Mouse (Mus musculus) forebrain, embryonic 14.5 days (tissue): ENCODE results near the gene Elmod2. TPM values are rescaled to one million over a fixed set of nuclear protein-coding genes. Genes with fewer than 3 reads are reported as not detected.
A peak's percentile ranks its signal among the peaks of the same experiment; 100 is the strongest.
"Not testable (repeated sequence)": the region's sequence is repeated elsewhere in the genome, so short reads cannot be mapped to it uniquely, and the experiment has no call there.

Experiments used
- ATAC-seq: fragments of 200-750 bp; cut with Nextera tagmentation; 2 replicates; pipeline ENCODE4 v1.8.0; 2017; ENCODE audit warnings: mild to moderate bottlenecking, moderate library complexity
- DNase-seq: peaks from one replicate; pipeline ENCODE4 v3.0.0-alpha.2; 2015; ENCODE audit warnings: low spot score
- H3K27ac ChIP-seq: fragments of 300-500 bp; sonication (generic); 2 replicates; pipeline ENCODE4 v1.5.1; 2014; ENCODE audit warnings: low read depth, mild to moderate bottlenecking, control low read depth, low read length, moderate library complexity
- H3K27me3 ChIP-seq: fragments of 300-500 bp; sonication (generic); replicated peaks from 2 replicates; pipeline ENCODE4 v1.6.1; 2014; ENCODE audit warnings: low read length, control low read depth, mixed read lengths; ENCODE audit not compliant: control insufficient read depth, insufficient read depth
- H3K36me3 ChIP-seq: fragments of 300-500 bp; sonication (generic); 2 replicates; pipeline ENCODE4 v1.6.1; 2014; ENCODE audit warnings: low read length, control low read depth; ENCODE audit not compliant: control insufficient read depth, insufficient read depth
- H3K4me1 ChIP-seq: fragments of 300-500 bp; sonication (generic); 2 replicates; pipeline ENCODE4 v1.6.1; 2014; ENCODE audit warnings: antibody characterized with exemption, low read length, control low read depth; ENCODE audit not compliant: control insufficient read depth, insufficient read depth
- H3K4me2 ChIP-seq: fragments of 300-500 bp; sonication (generic); 2 replicates; pipeline ENCODE4 v1.6.1; 2014; ENCODE audit warnings: mild to moderate bottlenecking, control low read depth, low read length
- H3K4me3 ChIP-seq: fragments of 300-500 bp; sonication (generic); 2 replicates; pipeline ENCODE4 v1.5.1; 2014; ENCODE audit warnings: low read depth, low read length, control low read depth
- H3K9ac ChIP-seq: fragments of 300-500 bp; sonication (generic); 2 replicates; pipeline ENCODE4 v1.6.1; 2014; ENCODE audit warnings: mild to moderate bottlenecking, low read length, control low read depth, moderate library complexity
- H3K9me3 ChIP-seq: fragments of 300-500 bp; sonication (generic); replicated peaks from 2 replicates; pipeline ENCODE4 v1.6.1; 2016; ENCODE audit warnings: low read length, control low read depth, mixed read lengths; ENCODE audit not compliant: control insufficient read depth
- WGBS: fragments of 180-500 bp; shearing (Covaris S2); extraction: QIAGEN DNeasy Blood & Tissue Kit; methylation state at CpG from one replicate; pipeline ENCODE4 v1.1.7; 2014; 5-methylcytosine and 5-hydroxymethylcytosine counted together
- polyA plus RNA-seq: library from polyadenylated mRNA; unstranded; fragments of >200 nt; fragmentation: Nextera tagmentation; extraction: Ambion mirVana; gene quantifications from 2 replicates; pipeline ENCODE4 v1.2.1, GENCODE M21; 2014

Gene Elmod2
- polyA plus RNA-seq, 1 experiment from 2014 or later, result 24.9 TPM

- no peak for ATAC-seq
- no peak overlapping the region for H3K9ac ChIP-seq
These were observed 578 bp upstream of the Elmod2 start for GRCm38 (mm10) chr8:83332864-83333263.

GRCm38 (mm10) chr8:83331567-83331898, 753 bp downstream of the Elmod2 start:
- H3K9me3 ChIP-seq, result no peaks in the 10 kb centered on the region
- no peaks in the 10 kb centered on the region for H3K27me3 ChIP-seq
- H3K4me2 ChIP-seq, result peak overlapping the region; percentile 79
- peak; percentile 73 for DNase-seq
- H3K4me3 ChIP-seq, result peak overlapping the region; percentile 91
- peaks cover 27% of the 10 kb centered on the region for H3K36me3 ChIP-seq
- peak; percentile 19 for ATAC-seq
- WGBS, result 8% methylated on average over 7 of the region's 7 CpGs
- H3K27ac ChIP-seq, result peak overlapping the region; percentile 86
- no peaks in the 10 kb centered on the region for H3K4me1 ChIP-seq
- H3K9ac ChIP-seq, result peak overlapping the region; percentile 83

More at GRCm38 (mm10) chr8:83332864-83333263, 578 bp upstream of the Elmod2 start:
- H3K4me3 ChIP-seq, result peak overlapping the region; percentile 91
- no peaks in the 10 kb centered on the region for H3K4me1 ChIP-seq
- no peaks in the 10 kb centered on the region for H3K27me3 ChIP-seq
- WGBS, result 6% methylated on average over 7 of the region's 7 CpGs
- peak overlapping the region; percentile 53 for H3K4me2 ChIP-seq
- DNase-seq, result no peak
- H3K9me3 ChIP-seq, result no peaks in the 10 kb centered on the region
- H3K27ac ChIP-seq, result no peak overlapping the region
- H3K36me3 ChIP-seq, result peaks cover 15% of the 10 kb centered on the region

- H3K4me2 ChIP-seq, result no peak overlapping the region
- 92% methylated on average over 5 of the region's 5 CpGs for WGBS
- no peak for ATAC-seq
These were observed 4.4 kb downstream of the Elmod2 start for GRCm38 (mm10) chr8:83327889-83328288.

GRCm38 (mm10) chr8:83323056-83323455, 9.2 kb downstream of the Elmod2 start:
- no peak overlapping the region for H3K9ac ChIP-seq
- no peak overlapping the region for H3K4me2 ChIP-seq
- no peaks in the 10 kb centered on the region for H3K9me3 ChIP-seq
- H3K4me3 ChIP-seq, result no peak overlapping the region
- ATAC-seq (no peak), DNase-seq (no peak)
- no peaks in the 10 kb centered on the region for H3K4me1 ChIP-seq
- no peaks in the 10 kb centered on the region for H3K27me3 ChIP-seq
- peaks cover 61% of the 10 kb centered on the region for H3K36me3 ChIP-seq
- WGBS, result 84% methylated on average over 2 of the region's 2 CpGs
- H3K27ac ChIP-seq, result no peak overlapping the region

More at GRCm38 (mm10) chr8:83327889-83328288, 4.4 kb downstream of the Elmod2 start:
- Histone ChIP-seq H3K4me1 (no peaks in the 10 kb centered on the region), H3K27ac (no peak overlapping the region), H3K9me3 (no peaks in the 10 kb centered on the region), H3K27me3 (no peaks in the 10 kb centered on the region), H3K4me3 (no peak overlapping the region), H3K36me3 (peaks cover 37% of the 10 kb centered on the region), H3K9ac (no peak overlapping the region)
- no peak for DNase-seq

- no peak overlapping the region for H3K9ac ChIP-seq
- ATAC-seq, result no peak
- no peak overlapping the region for H3K4me2 ChIP-seq
- H3K4me3 ChIP-seq, result no peak overlapping the region
- peaks cover 60% of the 10 kb centered on the region for H3K36me3 ChIP-seq
- H3K9me3 ChIP-seq, result no peaks in the 10 kb centered on the region
- no peak overlapping the region for H3K27ac ChIP-seq
- no peaks in the 10 kb centered on the region for H3K27me3 ChIP-seq
- no peaks in the 10 kb centered on the region for H3K4me1 ChIP-seq
- WGBS, result 90% methylated on average over 6 of the region's 6 CpGs
- DNase-seq, result no peak
These were observed 9.9 kb downstream of the Elmod2 start for GRCm38 (mm10) chr8:83322374-83322773.

GRCm38 (mm10) chr8:83320543-83320942, 11.7 kb downstream of the Elmod2 start:
- H3K27me3 ChIP-seq, result no peaks in the 10 kb centered on the region
- no peak overlapping the region for H3K27ac ChIP-seq
- H3K9me3 ChIP-seq, result no peaks in the 10 kb centered on the region
- WGBS, result 44% methylated on average over 3 of the region's 3 CpGs
- H3K36me3 ChIP-seq, result peaks cover 66% of the 10 kb centered on the region
- ATAC-seq (no peak), DNase-seq (no peak)
- H3K4me1 ChIP-seq, result no peaks in the 10 kb centered on the region
- H3K4me3 ChIP-seq, result no peak overlapping the region
- no peak overlapping the region for H3K9ac ChIP-seq
- H3K4me2 ChIP-seq, result no peak overlapping the region

- H3K36me3 ChIP-seq, result peaks cover 48% of the 10 kb centered on the region
- ATAC-seq, result no peak
- no peak overlapping the region for H3K27ac ChIP-seq
- H3K4me3 ChIP-seq, result no peak overlapping the region
- no peak overlapping the region for H3K9ac ChIP-seq
- no peaks in the 10 kb centered on the region for H3K27me3 ChIP-seq
- 77% methylated on average over 2 of the region's 2 CpGs for WGBS
- DNase-seq, result no peak
- H3K9me3 ChIP-seq, result no peaks in the 10 kb centered on the region
- H3K4me2 ChIP-seq, result no peak overlapping the region
- no peaks in the 10 kb centered on the region for H3K4me1 ChIP-seq
These were observed 16.6 kb downstream of the Elmod2 start for GRCm38 (mm10) chr8:83315691-83316090.

- not testable (repeated sequence) for DNase-seq, ATAC-seq, H3K27ac ChIP-seq, H3K4me2 ChIP-seq, H3K9me3 ChIP-seq, H3K9ac ChIP-seq, H3K4me3 ChIP-seq, H3K27me3 ChIP-seq, H3K4me1 ChIP-seq
- 89% methylated on average over 4 of the region's 4 CpGs for WGBS
- peaks cover 43% of the 10 kb centered on the region for H3K36me3 ChIP-seq
These were observed 17.2 kb downstream of the Elmod2 start for GRCm38 (mm10) chr8:83315084-83315483.

- no peak for ATAC-seq
- no peak for DNase-seq
- WGBS, result 88% methylated on average over 6 of the region's 6 CpGs
- no peak overlapping the region for H3K4me2 ChIP-seq
- H3K9ac ChIP-seq, result no peak overlapping the region
- H3K36me3 ChIP-seq, result 0 out of 2 replicates have a peak, but pooled peaks cover 4% of the 10 kb centered on the region
- H3K27ac ChIP-seq, result no peak overlapping the region
- H3K4me3 ChIP-seq, result no peak overlapping the region
- H3K9me3 ChIP-seq, result no peaks in the 10 kb centered on the region
- no peaks in the 10 kb centered on the region for H3K4me1 ChIP-seq
- H3K27me3 ChIP-seq, result no peaks in the 10 kb centered on the region
These were observed 22.4 kb downstream of the Elmod2 start for GRCm38 (mm10) chr8:83309836-83310235.
